ENCODE assay signal across 9 mouse cellular contexts in genomic region chr7:34720882-34721649, GRCm38 (mm10).
DNase-seq lines count a peak whose midpoint lies in the region; ATAC-seq and TF ChIP-seq lines count a peak whose summit lies in the region.
"Had no signal": no experiment of that assay in that cellular context is flagged by ENCODE, and none has a peak within 500 bp of the region (broad histone marks: within the 10 kb centered on the region; RNA-seq: fewer than 3 reads in every experiment).

No protein-coding gene starts in this region.

- peaks cover 6% of the 10 kb centered on the region; the same call in 1 of the 2 replicates for H3K27me3 ChIP-seq in kidney, embryonic 15.5 days
- peaks cover 26% of the 10 kb centered on the region for H3K27me3 ChIP-seq in limb, embryonic 12.5 days
- H3K27me3 ChIP-seq: Patski had no signal

- no peak for ATAC-seq in kidney, embryonic 15.5 days (replicated peaks; ENCODE audit: low FRiP score)
- ATAC-seq in limb, embryonic 12.5 days (ENCODE audit: insufficient number of reproducible peaks, insufficient read depth, low FRiP score, low TSS enrichment, low read depth): no peak

- no peak overlapping the region for H3K4me3 ChIP-seq in kidney, embryonic 15.5 days (replicated peaks)
- no peak overlapping the region for H3K4me3 ChIP-seq in limb, embryonic 12.5 days (replicated peaks)

- H3K9me3 ChIP-seq in kidney, embryonic 15.5 days (replicated peaks): no peaks in the 10 kb centered on the region
- no peaks in the 10 kb centered on the region for H3K9me3 ChIP-seq in limb, embryonic 12.5 days

- peaks cover 34% of the 10 kb centered on the region for H3K4me1 ChIP-seq in kidney, embryonic 15.5 days
- H3K4me1 ChIP-seq in limb, embryonic 12.5 days (replicated peaks): peaks cover 36% of the 10 kb centered on the region

- no peak for DNase-seq in kidney, postnatal 4 days
- DNase-seq in ES-CJ7 (ENCODE audit: low read depth, low spot score): peak; percentile 75
- peak; percentile 49 for DNase-seq in brain, embryonic 14.5 days (ENCODE audit: low read depth)
- no peak for DNase-seq in spleen, postnatal 36 days (ENCODE audit: low spot score in 2 of 2)
- no peak for DNase-seq in right cerebral cortex, postnatal 36 days (ENCODE audit: low spot score in 2 of 2)

- H3K27ac ChIP-seq in kidney, embryonic 15.5 days: peak overlapping the region; percentile 4; the same call in 1 of the 2 replicates
- H3K27ac ChIP-seq in limb, embryonic 12.5 days: 0 out of 2 replicates have a peak overlapping the region, but pooled peaks have one; percentile 1
- H3K27ac ChIP-seq: liver, embryonic 14.5 days had no signal

- TF ChIP-seq CTCF in brain, embryonic 14.5 days (IDR thresholded peaks at IDR 0.05; ENCODE audit: borderline replicate concordance, extremely low read depth, insufficient read depth, insufficient read length): no peak

- no peak for TF ChIP-seq POLR2A in brain, embryonic 14.5 days (IDR thresholded peaks at IDR 0.05; ENCODE audit: borderline replicate concordance, extremely low read depth, insufficient read depth, insufficient read length, poor library complexity, severe bottlenecking)

- H3K4me2 ChIP-seq in kidney, embryonic 15.5 days: no peak overlapping the region
- H3K4me2 ChIP-seq in limb, embryonic 12.5 days: no peak overlapping the region

- 64% methylated on average over 5 of the region's 5 CpGs for WGBS in kidney, embryonic 15.5 days
- WGBS in limb, embryonic 12.5 days: 44% methylated on average over 5 of the region's 5 CpGs

- no peaks in the 10 kb centered on the region for H3K36me3 ChIP-seq in kidney, embryonic 15.5 days
- no peaks in the 10 kb centered on the region for H3K36me3 ChIP-seq in limb, embryonic 12.5 days

- H3K9ac ChIP-seq in kidney, embryonic 15.5 days: no peak overlapping the region
- 0 out of 2 replicates have a peak overlapping the region, but pooled peaks have one; percentile 18 for H3K9ac ChIP-seq in limb, embryonic 12.5 days (replicated peaks)
- H3K9ac ChIP-seq: liver, embryonic 14.5 days had no signal

Comparison
In these comparisons a context has a peak if more than half of its experiments do, and no peak if none do; other contexts are left out.
1. DNase-seq: peak in ES-CJ7 (single experiment) and brain, embryonic 14.5 days (single experiment); none in kidney, postnatal 4 days (0 of 2), spleen, postnatal 36 days (0 of 2) and right cerebral cortex, postnatal 36 days (0 of 2).